Mouse (Mus musculus) small intestine, adult 2 months (tissue): Measurements from ENCODE around the gene Rpl10-ps3.

Source experiments
- CTCF ChIP-seq: fragments of 200-500 bp; IDR thresholded peaks from 2 replicates; pipeline ENCODE4 v1.5.1; 2012; ENCODE audit warnings: low read depth, mild to moderate bottlenecking, control low read depth, inconsistent platforms, low read length, moderate library complexity, mixed read lengths; ENCODE audit not compliant: insufficient replicate concordance, insufficient read length; ENCODE audit errors: extremely low read depth
- POLR2A ChIP-seq: fragments of 200-500 bp; IDR thresholded peaks from 2 replicates; pipeline ENCODE4 v1.6.1; 2012; ENCODE audit warnings: low read depth, mild to moderate bottlenecking, control low read depth, inconsistent platforms, low read length, moderate library complexity

- TF ChIP-seq CTCF (no peak), POLR2A (no peak)
Observed at GRCm38 (mm10) chr9:50350571-50350970, 5.8 kb upstream of the Rpl10-ps3 start.
